Mouse (Mus musculus) testis, adult 2 months (tissue): ENCODE measurements around the gene Steap4.

Source experiments
- CTCF ChIP-seq: fragments of 200-500 bp; IDR thresholded peaks from 2 replicates; pipeline ENCODE4 v1.5.1; 2012; ENCODE audit warnings: low read depth, mild to moderate bottlenecking, inconsistent platforms, low read length, moderate library complexity; ENCODE audit not compliant: control insufficient read depth, insufficient read depth, insufficient replicate concordance
- POLR2A ChIP-seq: fragments of 200-500 bp; IDR thresholded peaks from 2 replicates; pipeline ENCODE4 v1.6.1; 2012; ENCODE audit warnings: low read depth, mild to moderate bottlenecking, inconsistent platforms, low read length, moderate library complexity; ENCODE audit not compliant: control insufficient read depth

GRCm38 (mm10) chr5:7972266-7972665 is 12.0 kb downstream of the Steap4 start:
- TF ChIP-seq POLR2A = no peak
- no peak for TF ChIP-seq CTCF
